Mouse (Mus musculus) cerebellum, adult 2 months (tissue): ENCODE results near the gene Zfp62.

Source experiments
- CTCF ChIP-seq: fragments of 200-500 bp; IDR thresholded peaks from 2 replicates; pipeline ENCODE4 v1.5.1; 2011; ENCODE audit warnings: low read depth, mild to moderate bottlenecking, control low read depth, low read length, moderate library complexity, borderline replicate concordance; ENCODE audit not compliant: insufficient read depth
- POLR2A ChIP-seq: fragments of 200-500 bp; IDR thresholded peaks from 2 replicates; pipeline ENCODE4 v1.6.1; 2011; ENCODE audit warnings: low read length, control low read depth, borderline replicate concordance; ENCODE audit not compliant: insufficient read depth

DNA sequence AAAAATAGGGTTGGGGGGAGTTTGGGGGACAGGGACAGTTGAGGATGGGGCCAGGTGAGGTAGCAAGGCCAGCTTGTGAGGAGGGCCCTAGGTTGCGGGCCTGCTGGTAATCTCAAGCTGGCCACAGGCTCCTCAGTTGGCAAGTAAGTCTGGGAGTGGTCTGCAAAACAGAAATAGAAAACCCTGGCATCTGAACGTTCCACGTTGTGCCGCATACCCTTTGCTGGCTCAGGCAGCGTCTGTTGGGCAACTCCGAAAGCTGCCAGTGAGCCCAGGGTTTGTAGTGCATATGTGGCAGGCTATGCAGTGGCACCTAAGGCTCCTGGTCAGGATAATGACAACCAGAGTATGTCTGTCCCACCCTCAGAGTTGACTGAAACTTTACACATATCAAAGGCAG, 60.1 kb downstream of the Zfp62 start:
- no peak for TF ChIP-seq CTCF
- TF ChIP-seq POLR2A = no peak
